Mouse (Mus musculus) adipocyte (in vitro differentiated cells): ENCODE measurements around the gene 2700097O09Rik.
"Not testable (repeated sequence)": the region's sequence is repeated elsewhere in the genome, so short reads cannot be mapped to it uniquely, and the experiment has no call there.

Experiments
- DNase-seq: peaks from one replicate; pipeline ENCODE4 v3.0.0-alpha.2; 2016; ENCODE audit warnings: low spot score

Gene 2700097O09Rik

GRCm38 (mm10) chr12:55041011-55041410 lies 38.9 kb downstream of the 2700097O09Rik start:
- no peak for DNase-seq

- no peak for DNase-seq
Observed at GRCm38 (mm10) chr12:55027088-55027487, 52.8 kb downstream of the 2700097O09Rik start.

GRCm38 (mm10) chr12:55023284-55023683 lies 56.6 kb downstream of the 2700097O09Rik start:
- no peak for DNase-seq

- no peak for DNase-seq
Observed at GRCm38 (mm10) chr12:55019421-55019877, 60.5 kb downstream of the 2700097O09Rik start.

- DNase-seq, result no peak
Observed at GRCm38 (mm10) chr12:55017119-55017721, 62.7 kb downstream of the 2700097O09Rik start.

- no peak for DNase-seq
Observed at GRCm38 (mm10) chr12:55016339-55017118, 63.4 kb downstream of the 2700097O09Rik start.

- DNase-seq, result no peak
Observed at GRCm38 (mm10) chr12:55015428-55015827, 64.5 kb downstream of the 2700097O09Rik start.

- DNase-seq, result peak; percentile 68
Observed at GRCm38 (mm10) chr12:55013626-55014398, 66.1 kb downstream of the 2700097O09Rik start, which contains the start of gene Baz1a. TSS of gene Baz1a (minus strand) at chr12:55014348.

GRCm38 (mm10) chr12:55013031-55013430 lies 66.9 kb downstream of the 2700097O09Rik start:
- DNase-seq, result no peak

GRCm38 (mm10) chr12:55007361-55008008 lies 72.4 kb downstream of the 2700097O09Rik start:
- DNase-seq, result no peak

GRCm38 (mm10) chr12:55006071-55006470 lies 73.8 kb downstream of the 2700097O09Rik start:
- DNase-seq, result no peak

GRCm38 (mm10) chr12:55004396-55004795 lies 75.5 kb downstream of the 2700097O09Rik start:
- no peak for DNase-seq

- no peak for DNase-seq
Observed at GRCm38 (mm10) chr12:55003843-55004242, 76.1 kb downstream of the 2700097O09Rik start.

- DNase-seq, result not testable (repeated sequence)
Observed at GRCm38 (mm10) chr12:55002532-55002931, 77.4 kb downstream of the 2700097O09Rik start.

- peak; percentile 63 for DNase-seq
Observed at GRCm38 (mm10) chr12:54999016-54999690, 80.8 kb downstream of the 2700097O09Rik start.

GRCm38 (mm10) chr12:54998411-54998810 lies 81.5 kb downstream of the 2700097O09Rik start:
- DNase-seq, result no peak

GRCm38 (mm10) chr12:54996979-54997474 lies 82.9 kb downstream of the 2700097O09Rik start:
- no peak for DNase-seq

- no peak for DNase-seq
Observed at GRCm38 (mm10) chr12:54995965-54996364, 83.9 kb downstream of the 2700097O09Rik start.
